Mouse (Mus musculus): Measurements from ENCODE around the gene Ap1s1. TPM values are rescaled to one million over a fixed set of nuclear protein-coding genes. Genes with fewer than 3 reads are reported as not detected.

Ap1s1 gene
- total RNA-seq, 2 experiments from 2014 or later = 86.9 to 95.5 TPM

DNA sequence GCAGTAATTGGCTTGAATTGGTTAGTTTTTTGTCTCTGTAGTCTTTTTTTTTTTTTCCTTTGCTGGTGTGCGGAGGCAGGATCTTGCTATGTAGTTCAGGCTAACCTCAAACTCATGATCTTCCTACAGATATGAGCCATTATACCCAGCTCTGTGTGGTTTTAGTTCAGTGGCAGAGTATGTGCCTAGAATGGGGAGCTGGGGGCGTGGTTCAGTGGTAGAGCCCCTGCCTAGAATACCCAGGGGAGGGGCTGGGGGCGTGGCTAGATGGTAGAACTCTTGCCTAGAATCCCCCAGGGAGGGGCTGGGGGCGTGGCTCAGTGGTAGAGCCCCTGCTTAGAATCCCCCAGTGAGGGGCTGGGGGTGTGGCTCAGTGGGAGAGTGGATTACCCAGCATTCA lies 22.8 kb upstream of the Ap1s1 start:
- ATAC-seq (replicated peaks; ENCODE audit: poor library complexity, severe bottlenecking) = no peak

DNA sequence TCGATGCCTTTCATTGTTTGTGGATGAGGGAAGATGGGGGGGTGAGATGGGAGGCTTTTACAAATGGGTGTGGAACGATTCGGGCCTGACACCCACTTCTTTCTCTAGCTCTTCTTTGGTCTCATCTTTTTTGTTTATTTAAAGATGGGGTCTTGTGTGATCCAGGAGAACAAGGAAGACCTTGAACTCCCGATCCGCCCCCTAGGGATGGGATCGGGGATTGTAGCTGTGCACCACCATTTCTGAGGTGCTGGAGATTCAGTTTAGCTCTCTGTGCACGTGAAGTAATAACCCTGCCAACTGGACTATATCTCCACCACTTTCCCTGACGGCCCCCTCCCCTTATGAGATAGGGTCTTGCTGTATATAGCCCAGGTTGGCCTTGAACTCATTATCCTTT lies 20.0 kb upstream of the Ap1s1 start:
- no peak for ATAC-seq (replicated peaks; ENCODE audit: poor library complexity, severe bottlenecking)

DNA sequence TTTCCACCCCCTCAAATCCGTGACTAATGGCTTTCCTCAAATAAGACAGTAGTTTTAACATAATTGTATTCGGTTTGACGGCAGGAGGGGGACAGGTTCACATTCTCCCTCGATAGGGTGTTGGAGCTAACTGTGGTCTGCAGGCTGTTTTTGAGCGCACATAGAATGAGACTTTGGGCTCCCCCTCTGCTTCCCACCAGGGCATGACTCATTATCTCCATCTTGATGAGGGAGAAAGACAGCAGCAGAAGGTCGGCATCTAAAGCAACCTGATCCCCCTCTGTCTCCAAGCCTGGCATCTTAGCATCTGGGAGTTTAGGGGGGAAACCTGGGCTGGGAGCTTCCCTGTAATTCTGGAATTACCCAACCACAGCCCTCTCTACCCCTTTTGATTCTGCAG lies 19.5 kb upstream of the Ap1s1 start:
- ATAC-seq (replicated peaks; ENCODE audit: poor library complexity, severe bottlenecking) = no peak

DNA sequence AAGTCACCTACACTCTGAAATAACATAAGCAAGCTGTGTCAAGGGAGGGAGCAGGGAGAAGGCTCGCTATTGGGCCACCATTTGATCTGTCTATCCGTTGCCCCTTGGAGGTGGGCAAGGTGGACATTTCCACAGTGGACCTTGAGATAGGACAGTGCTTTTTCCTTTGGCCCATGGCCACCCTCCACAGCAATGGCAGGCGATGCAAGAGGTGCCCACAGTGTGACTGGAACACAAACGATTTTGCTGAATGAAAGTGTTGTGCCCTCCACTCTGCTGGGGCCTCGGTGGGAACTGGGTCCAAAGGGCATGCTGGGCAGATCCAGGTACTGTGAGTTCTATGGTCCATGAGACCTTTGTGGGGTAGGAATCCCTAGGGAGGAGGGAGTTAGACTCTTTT lies 16.7 kb upstream of the Ap1s1 start:
- ATAC-seq (replicated peaks; ENCODE audit: poor library complexity, severe bottlenecking) = no peak

DNA sequence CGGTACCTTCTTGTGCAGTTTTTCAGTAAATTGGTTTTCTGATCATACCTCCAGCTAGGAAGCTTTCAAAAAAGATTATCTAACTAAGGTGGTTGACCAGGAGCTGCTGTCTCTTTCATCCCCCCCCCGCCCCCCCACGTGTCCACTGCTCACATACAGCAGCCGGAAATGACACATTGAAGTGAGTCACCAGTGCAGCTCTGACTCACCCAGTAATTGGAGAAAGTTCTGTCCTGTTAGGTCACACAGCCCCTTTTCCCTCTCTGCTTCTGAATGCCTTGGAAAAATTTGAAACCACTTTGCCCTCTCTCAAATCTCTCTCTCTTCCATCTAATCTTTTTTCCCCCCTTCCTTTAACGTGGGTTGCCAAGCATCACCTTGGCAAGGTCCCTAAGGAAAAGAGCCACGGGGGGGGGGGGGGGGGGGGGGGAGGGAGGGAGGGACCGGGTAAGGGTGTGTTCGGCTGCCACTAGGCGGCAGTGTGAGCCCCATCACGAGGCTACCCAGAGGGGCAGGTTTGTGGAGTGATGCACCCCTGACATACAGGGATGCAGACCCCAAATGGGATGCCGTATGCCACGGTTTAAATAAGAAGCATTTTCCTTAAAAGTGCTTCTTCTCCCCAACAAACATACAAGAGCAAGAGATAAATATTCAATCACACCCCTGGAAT lies 16.0 kb upstream of the Ap1s1 start:
- no peak for ATAC-seq (replicated peaks; ENCODE audit: poor library complexity, severe bottlenecking)

DNA sequence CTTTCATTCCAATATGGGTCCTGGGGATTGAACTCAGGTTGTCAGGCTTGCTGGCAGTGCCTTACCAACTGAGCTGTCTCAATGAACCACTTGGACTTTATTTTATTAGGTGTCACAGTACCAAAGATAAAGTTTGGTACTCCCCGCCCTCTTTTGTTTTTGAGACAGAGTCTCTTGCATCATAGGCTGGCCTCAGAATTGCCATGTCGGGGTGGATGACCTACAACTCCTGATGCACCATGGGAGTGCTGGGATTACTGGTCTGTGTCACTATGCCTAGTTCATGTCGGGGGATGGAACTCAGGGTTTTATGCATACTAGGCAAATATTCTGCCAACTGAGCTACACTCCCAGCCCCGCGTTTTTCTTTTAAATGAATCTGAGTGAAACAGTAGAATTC lies 8.9 kb upstream of the Ap1s1 start:
- ATAC-seq (replicated peaks; ENCODE audit: poor library complexity, severe bottlenecking) = no peak

DNA sequence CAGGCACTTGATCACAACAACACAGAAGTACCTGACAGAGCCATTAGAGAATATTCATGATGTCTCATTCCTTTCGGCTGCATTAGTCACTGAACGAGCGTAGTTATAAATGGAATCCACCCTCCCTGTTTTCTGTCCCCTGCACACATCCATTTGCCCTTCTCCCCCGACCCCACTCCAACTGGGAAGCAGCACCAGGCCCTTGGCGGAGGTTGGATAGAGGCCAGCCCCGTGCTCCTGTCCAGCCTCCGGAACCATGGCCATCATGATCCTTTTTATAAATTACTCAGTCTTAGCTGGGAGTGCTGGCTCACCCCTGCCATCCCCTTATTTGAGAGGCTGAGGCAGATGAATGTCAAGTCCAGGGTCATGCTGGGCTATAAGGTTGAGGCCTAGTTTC lies 8.4 kb upstream of the Ap1s1 start:
- ATAC-seq (replicated peaks; ENCODE audit: poor library complexity, severe bottlenecking) = no peak

DNA sequence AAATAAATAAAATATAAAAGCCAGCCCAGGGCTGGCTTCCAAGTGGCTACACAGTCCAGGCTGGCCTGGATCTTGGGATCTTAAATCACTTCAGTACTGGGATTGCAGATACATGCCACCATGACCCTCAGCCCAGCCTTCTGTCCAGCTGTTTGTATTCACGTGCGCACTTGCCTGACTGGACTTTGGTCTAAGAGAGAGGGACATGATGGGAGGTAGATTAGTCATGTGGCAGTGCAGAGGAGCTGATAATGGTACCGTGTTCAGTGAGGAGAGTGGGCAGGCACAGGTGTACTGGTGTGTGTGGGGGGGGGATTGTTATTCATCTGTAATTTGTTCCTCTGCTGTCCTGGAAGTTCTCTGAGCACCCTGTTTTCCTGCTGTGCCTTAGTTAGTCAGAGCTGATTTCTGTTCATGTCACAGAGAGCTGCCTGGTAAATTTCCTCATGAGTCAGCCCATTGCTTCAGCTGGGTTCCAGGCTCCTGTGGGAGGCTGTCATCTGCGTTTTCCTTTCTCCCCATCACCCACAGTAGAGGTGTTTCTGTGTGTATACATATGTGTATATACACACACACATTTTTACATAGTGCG lies 6.1 kb upstream of the Ap1s1 start:
- no peak for ATAC-seq (replicated peaks; ENCODE audit: poor library complexity, severe bottlenecking)

DNA sequence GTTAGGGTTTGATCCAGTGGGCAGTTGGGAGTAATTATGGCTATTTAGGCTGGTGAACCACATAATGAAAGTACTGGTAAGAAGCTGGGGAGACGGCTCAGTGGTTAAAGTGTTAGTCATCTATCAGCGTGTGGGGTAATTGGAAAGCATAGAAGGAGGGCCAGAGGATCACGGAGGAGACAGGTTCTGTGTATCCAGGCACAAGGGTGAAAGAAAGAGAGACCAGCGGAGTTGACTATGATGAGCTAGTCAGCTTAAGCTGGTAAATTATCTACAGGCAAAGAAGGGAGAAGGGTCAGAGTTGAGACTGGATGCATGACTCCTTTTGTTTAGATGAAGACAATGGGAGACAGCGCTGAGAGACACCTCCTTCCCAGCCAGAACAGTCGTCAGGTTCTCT lies 5.2 kb upstream of the Ap1s1 start:
- no peak for ATAC-seq (replicated peaks; ENCODE audit: poor library complexity, severe bottlenecking)

DNA sequence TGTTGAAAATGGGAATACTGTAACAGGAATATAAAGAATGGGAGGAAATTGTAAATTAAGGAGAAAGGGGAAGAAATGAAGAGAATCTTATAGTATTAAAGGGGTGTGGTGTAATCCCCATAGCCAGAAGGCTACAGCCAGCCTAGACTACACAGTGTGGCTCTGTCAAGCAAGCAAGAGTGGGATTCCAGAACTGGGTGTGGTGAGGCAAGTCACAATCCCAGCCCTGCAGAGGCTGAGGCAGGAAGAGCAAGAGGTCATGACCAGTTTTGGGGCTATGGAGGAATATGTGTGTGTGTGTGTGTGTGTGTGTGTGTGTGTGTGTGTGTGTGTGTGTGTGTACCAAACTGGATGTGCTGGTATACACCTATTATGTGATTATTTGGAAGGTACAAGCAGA lies 1.1 kb upstream of the Ap1s1 start:
- no peak for ATAC-seq (replicated peaks; ENCODE audit: poor library complexity, severe bottlenecking)

DNA sequence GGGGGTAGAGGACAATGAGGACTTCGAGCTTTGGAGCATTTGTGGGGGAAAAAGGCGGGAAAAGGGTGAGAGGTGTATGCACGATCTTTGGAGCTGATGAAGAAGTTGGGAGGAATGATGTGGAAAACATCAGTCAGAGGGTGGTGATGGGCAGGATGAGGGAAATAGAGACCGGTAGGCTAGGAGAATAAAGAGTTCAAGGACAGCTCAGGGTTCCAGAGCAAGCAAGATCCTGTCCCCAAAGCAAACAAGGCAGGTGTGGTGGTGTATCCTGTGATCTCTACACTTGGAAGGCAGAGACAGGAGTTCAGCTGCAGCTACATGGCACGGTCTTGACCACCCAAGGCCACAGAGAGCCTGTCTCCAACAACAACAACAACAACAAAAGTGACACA lies 386 bp upstream of the Ap1s1 start:
- no peak for ATAC-seq (replicated peaks; ENCODE audit: poor library complexity, severe bottlenecking)

DNA sequence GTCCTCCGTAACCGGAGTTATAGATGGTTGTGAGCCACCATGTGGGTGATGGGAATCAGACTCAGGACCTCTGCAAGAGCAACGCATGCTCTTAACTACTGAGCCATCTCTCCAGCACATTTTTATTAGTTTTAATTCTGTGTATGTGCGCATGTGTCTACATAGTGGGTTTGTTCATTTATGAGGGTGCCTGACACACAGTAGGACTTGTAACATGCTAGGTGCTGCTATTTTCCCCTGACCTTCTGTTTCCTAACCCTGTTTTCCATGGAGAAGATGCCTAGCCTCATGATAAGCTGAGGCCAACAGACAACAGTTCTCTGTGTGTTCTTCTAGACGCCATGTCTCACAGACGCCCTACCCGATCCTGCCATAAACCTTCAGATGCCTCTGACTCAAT lies 1.9 kb downstream of the Ap1s1 start:
- no peak for ATAC-seq (replicated peaks; ENCODE audit: poor library complexity, severe bottlenecking)

DNA sequence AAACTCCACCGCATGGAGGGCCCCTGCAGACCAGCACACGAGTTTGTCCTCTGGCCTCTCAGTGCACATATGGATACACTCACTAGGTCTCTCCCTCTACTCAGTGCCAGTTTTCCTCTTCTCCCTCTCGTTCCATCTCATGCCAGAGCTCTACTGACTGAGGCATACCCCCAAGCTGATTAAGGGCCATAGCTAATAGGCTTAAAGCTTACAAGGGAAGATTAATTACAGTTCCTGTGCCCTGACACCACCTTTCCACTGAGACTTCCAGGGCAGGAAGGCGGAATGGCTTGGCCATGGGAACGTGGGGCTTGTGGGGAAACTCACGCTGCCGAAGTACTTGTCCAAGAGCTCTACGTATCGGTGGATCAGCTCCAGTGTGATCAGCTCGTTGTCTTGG lies 4.5 kb downstream of the Ap1s1 start:
- ATAC-seq (replicated peaks; ENCODE audit: poor library complexity, severe bottlenecking) = no peak

DNA sequence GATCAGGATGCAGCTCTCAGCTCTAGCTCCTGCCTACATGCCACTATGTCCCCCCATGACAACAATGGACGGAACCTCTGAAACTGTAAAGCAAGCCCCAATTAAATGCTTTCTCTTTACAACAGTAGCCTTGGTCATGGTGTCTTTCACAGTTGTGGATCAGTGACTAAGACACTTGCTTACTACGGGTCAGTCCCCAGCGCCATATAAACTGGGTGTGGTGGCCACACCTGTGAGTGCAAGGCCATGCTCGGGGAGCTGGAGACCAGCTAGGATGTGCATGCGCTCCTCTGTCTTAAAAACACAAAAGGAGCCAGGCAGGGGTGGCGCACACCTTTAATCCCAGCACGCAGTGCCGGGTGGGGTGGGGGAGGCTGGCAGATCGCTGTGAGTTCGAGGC lies 6.5 kb downstream of the Ap1s1 start:
- no peak for ATAC-seq (replicated peaks; ENCODE audit: poor library complexity, severe bottlenecking)

DNA sequence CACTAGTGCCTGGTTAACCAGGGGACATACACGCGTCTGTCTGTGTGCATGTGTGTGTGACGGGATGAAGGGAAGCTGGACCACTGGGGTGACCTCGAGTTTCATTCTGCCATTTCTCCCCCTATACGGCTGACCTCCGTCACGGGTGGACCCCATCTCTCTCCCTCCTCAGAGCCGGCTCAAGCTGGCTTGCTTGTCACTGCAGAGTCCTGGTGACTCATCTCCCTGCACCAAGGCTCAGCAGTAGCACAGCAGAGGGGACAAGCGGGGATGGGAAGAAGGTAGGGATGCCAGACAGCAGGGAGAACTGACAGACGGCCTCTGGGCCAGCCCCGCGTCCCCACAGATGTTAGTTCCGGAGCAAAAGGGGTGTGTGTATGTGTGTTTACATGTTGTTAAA lies 9.7 kb downstream of the Ap1s1 start:
- ATAC-seq (replicated peaks; ENCODE audit: poor library complexity, severe bottlenecking) = no peak

DNA sequence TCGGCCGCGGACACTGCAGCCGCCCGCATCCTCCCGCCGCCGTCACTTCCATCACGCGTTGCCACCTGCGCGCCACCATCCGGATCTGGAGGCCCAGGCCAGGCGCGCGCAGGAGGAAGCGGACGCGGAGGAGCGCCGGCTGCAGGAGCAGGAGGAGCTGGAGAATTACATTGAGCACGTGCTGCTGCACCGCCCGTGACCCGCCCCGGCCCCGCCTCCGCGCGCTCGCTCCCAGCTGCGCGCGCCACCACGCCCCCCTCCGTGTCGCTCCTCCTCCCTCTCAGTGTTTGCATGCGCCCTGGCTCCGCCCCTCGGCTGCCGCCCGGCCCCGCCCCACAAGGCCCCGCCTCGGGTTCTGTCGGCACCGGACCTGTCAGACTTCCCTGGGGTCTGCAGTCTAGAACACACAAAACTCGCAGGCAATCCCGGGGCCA lies 13.3 kb downstream of the Ap1s1 start:
- ATAC-seq (replicated peaks; ENCODE audit: poor library complexity, severe bottlenecking) = peak; percentile 66

DNA sequence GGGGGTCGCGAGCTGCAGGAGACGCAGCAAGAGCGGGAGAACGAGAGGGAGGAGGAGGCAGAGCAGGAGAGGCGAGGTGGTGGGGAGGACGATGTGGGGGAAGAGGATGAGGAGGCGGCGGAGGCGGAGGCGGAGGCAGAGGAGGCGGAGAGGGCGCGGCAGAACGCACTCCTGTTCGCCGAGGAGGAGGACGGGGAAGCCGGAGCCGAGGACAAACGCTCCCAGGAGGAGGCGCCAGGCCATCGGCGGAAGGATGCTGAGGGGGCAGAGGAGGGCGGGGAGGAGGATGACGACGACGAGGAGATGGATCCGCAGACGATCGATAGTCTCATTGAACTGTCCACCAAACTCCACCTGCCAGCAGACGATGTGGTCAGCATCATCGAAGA lies 13.9 kb downstream of the Ap1s1 start:
- no peak for ATAC-seq (replicated peaks; ENCODE audit: poor library complexity, severe bottlenecking)

DNA sequence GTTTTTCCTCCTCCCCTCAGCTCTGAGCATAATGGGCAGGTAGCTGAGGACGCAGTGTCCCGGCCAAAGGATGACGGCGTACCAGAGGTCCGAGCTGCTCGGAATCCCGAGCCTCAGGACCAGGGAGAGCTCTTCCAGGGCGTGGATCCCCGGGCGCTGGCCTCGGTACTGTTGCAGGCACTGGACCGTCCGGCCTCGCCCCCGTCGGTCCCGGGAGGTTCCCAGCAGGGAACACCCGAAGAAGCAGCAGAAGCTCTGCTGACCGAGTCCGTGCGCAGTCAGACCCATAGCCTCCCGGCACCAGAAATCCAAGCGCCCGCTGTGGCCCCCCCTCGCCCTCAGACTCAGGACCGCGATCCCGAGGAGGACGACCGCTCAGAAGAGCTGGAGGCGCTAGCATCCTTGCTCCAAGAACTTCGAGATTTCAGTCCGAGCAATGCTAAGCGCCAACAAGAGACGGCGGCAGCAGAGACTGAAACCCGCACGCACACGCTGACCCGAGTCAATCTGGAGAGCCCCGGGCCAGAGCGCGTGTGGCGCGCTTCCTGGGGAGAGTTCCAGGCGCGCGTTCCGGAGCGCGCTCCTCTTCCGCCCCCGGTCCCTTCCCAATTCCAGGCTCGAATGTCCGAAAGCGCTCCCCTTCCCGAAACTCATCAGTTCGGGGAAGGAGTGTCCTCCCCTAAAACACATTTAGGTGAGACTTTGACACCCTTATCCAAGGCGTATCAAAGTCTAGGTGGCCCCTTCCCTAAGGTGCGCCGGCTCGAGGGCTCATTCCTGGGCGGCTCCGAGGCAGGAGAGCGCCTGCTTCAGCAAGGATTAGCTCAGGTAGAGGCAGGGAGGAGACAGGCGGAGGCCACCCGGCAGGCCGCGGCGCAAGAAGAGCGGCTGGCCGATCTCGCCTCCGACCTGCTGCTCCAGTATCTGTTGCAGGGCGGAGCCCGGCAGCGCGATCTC lies 14.6 kb downstream of the Ap1s1 start:
- no peak for ATAC-seq (replicated peaks; ENCODE audit: poor library complexity, severe bottlenecking)

DNA sequence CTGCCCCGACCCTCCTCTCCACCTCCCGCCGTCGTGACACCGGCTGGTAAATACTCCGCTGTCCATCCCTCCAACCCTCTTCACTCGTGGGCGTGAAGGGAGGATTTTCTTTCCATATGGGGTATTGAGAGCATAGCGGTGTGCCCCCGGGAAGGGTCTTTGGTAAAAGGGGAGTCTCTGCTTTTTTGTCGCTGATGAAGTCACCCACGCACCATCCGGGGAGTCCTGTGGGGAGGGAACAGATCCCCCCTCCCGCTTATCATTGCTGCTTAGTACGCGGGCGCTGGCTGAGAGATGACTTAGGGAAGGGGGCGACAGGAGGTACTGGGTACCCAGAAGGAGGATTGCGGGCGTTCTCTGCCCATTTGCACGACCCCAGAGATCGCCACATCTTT lies 15.5 kb downstream of the Ap1s1 start:
- ATAC-seq (replicated peaks; ENCODE audit: poor library complexity, severe bottlenecking) = no peak

DNA sequence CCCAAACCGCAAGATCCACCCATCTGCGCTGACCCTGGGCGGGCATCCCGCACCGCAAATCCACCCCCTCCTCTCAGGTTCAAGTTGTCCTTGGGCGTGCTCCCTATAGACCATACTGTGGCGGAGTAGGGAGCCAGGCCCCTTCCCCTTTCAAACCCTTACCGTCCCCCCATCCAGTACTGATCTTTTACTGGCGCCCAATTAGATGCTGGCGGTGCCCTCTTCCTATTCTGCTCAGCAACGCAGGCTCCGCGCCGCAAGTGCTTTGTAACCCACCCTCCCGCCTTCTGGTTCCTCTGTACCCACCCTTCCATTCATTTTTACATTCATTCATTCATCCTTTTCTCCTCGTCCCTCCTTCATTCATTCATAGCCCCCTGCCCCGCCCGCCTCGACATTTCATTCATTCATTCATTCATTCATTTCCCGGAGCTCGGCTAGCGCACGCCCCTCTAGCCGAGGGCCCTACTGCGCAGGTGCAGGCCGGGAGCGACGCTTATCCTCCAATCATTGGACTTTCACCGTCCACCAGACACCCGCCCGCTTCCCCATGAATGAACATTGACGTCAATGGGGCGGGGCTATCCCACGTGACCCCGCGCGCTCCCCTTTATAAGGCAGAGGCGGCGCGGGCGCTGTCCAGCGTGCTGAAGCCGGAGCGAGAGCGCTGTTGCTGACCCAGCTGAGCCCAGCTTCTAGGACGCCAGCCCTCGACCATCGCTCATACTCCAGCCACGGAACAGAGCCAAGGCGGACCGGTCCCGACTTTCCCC lies 16.1 kb downstream of the Ap1s1 start:
- peak; percentile 75 for ATAC-seq (replicated peaks; ENCODE audit: poor library complexity, severe bottlenecking)

DNA sequence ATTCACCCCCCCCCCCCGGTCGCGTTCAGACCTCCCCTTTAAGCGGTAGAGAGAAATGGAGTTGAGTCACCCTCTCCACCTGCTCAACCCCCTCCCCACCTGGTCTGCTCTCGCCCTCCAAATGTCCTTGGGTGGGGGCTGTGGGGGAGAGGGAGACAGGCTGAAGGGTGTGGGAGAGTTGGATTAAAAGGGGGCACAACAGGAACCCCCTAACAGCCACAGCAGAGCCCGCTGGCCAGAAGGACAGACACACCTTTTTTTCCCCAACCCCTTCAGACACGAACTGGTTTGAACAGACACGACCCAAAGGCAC lies 16.7 kb downstream of the Ap1s1 start:
- ATAC-seq (replicated peaks; ENCODE audit: poor library complexity, severe bottlenecking) = no peak
